Mouse (Mus musculus) kidney, embryonic 14.5 days (tissue): ENCODE data around the gene Lypd1. TPM values are rescaled to one million over a fixed set of nuclear protein-coding genes. Genes with fewer than 3 reads are reported as not detected.

Experiments
- ATAC-seq: fragments of 200-750 bp; cut with Nextera tagmentation; 2 replicates; pipeline ENCODE4 v1.8.0; 2017; ENCODE audit warnings: moderate number of reproducible peaks, mild to moderate bottlenecking, moderate TSS enrichment, moderate library complexity; ENCODE audit not compliant: low FRiP score, low TSS enrichment
- H3K27ac ChIP-seq: fragments of 300-500 bp; sonication (generic); 2 replicates; pipeline ENCODE4 v1.5.1; 2014; ENCODE audit warnings: low read depth, mild to moderate bottlenecking, low read length, moderate library complexity, mixed read lengths
- H3K27me3 ChIP-seq: fragments of 300-500 bp; sonication (generic); 2 replicates; pipeline ENCODE4 v1.6.1; 2014; ENCODE audit warnings: mild to moderate bottlenecking, low read length; ENCODE audit not compliant: control insufficient read depth, insufficient read depth
- H3K36me3 ChIP-seq: fragments of 300-500 bp; sonication (generic); 2 replicates; pipeline ENCODE4 v1.6.1; 2014; ENCODE audit warnings: low read length, mixed read lengths; ENCODE audit not compliant: control insufficient read depth, insufficient read depth
- H3K4me1 ChIP-seq: fragments of 300-500 bp; sonication (generic); 2 replicates; pipeline ENCODE4 v1.6.1; 2014; ENCODE audit warnings: low read length, mixed read lengths; ENCODE audit not compliant: control insufficient read depth, insufficient read depth
- H3K4me2 ChIP-seq: fragments of 300-500 bp; sonication (generic); replicated peaks from 2 replicates; pipeline ENCODE4 v1.6.1; 2014; ENCODE audit warnings: low read depth, mild to moderate bottlenecking, low read length
- H3K4me3 ChIP-seq: fragments of 300-500 bp; sonication (generic); 2 replicates; pipeline ENCODE4 v1.5.1; 2014; ENCODE audit warnings: mild to moderate bottlenecking, low read length
- H3K9ac ChIP-seq: fragments of 300-500 bp; sonication (generic); 2 replicates; pipeline ENCODE4 v1.6.1; 2014; ENCODE audit warnings: low read depth, mild to moderate bottlenecking, low read length, moderate library complexity
- H3K9me3 ChIP-seq: fragments of 300-500 bp; sonication (generic); 2 replicates; pipeline ENCODE4 v1.6.1; 2016; ENCODE audit warnings: low read length; ENCODE audit not compliant: control insufficient read depth
- WGBS: fragments of 180-500 bp; shearing (Covaris S2); extraction: QIAGEN DNeasy Blood & Tissue Kit; methylation state at CpG from one replicate; pipeline ENCODE4 v1.1.7; 2014; 5-methylcytosine and 5-hydroxymethylcytosine counted together
- polyA plus RNA-seq: library from polyadenylated mRNA; unstranded; fragments of >200 nt; fragmentation: Nextera tagmentation; extraction: Ambion mirVana; gene quantifications from 2 replicates; pipeline ENCODE4 v1.2.1, GENCODE M21; 2014

Lypd1 gene
- polyA plus RNA-seq, 1 experiment from 2014 or later = 2.0 TPM

DNA sequence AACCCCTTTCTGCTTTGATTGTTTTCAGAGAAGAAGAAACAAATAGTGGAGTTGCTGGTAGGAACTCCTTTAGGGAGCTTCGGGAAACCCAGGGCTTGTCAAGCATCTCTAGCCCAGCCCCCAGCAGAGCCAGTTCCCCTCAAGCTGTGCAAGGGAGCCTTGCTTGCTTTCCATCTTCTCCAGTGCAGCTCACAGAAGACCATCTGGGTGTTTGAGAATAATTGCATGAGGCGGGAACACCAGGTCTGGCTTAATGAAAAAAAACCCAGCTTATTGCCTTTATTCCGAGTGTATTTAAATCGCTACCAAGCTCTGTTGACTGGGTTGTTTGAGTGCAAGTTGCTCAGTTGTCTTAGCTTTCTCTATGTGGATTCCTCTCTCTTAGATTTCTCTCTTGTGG is 89.3 kb downstream of the Lypd1 start:
- ATAC-seq = no peak
- no peaks in the 10 kb centered on the region for H3K27me3 ChIP-seq
- no peak overlapping the region for H3K27ac ChIP-seq
- no peak overlapping the region for H3K4me3 ChIP-seq
- H3K9ac ChIP-seq = no peak overlapping the region
- WGBS = 88% methylated on average over 4 of the region's 4 CpGs
- no peaks in the 10 kb centered on the region for H3K4me1 ChIP-seq
- no peaks in the 10 kb centered on the region for H3K9me3 ChIP-seq
- no peaks in the 10 kb centered on the region for H3K36me3 ChIP-seq
- no peak overlapping the region for H3K4me2 ChIP-seq

GRCm38 (mm10) chr1:125821101-125821500 is 91.8 kb downstream of the Lypd1 start:
- Histone ChIP-seq H3K4me1 (no peaks in the 10 kb centered on the region), H3K4me3 (no peak overlapping the region), H3K36me3 (no peaks in the 10 kb centered on the region), H3K4me2 (no peak overlapping the region), H3K9me3 (no peaks in the 10 kb centered on the region), H3K27me3 (no peaks in the 10 kb centered on the region), H3K9ac (no peak overlapping the region), H3K27ac (no peak overlapping the region)
- peak; percentile 35; the same call in 1 of the 2 replicates for ATAC-seq
- WGBS = 62% methylated on average over 7 of the region's 7 CpGs

Other genes starting within 250 kb of the Lypd1 start
- 2.8 and 3.7 TPM in 2 replicates for gene Gpr39, start 236.1 kb downstream of the Lypd1 start, polyA plus RNA-seq